Mouse (Mus musculus) kidney, postnatal 14 days (tissue): ENCODE data around the gene Zfp467.

Experiments used
- DNase-seq: peaks from one replicate; pipeline ENCODE4 v3.0.0; 2022; ENCODE audit warnings: mixed read lengths

Zfp467 gene

GRCm38 (mm10) chr6:48445181-48446101, at the start of gene Zfp467:
TSS of gene Zfp467 (minus strand) at chr6:48445825.
- peak; percentile 80 for DNase-seq

- peak; percentile 72 for DNase-seq
Measured at GRCm38 (mm10) chr6:48493136-48493730, 47.6 kb upstream of the Zfp467 start.

GRCm38 (mm10) chr6:48491361-48491760, 45.7 kb upstream of the Zfp467 start:
- no peak for DNase-seq

GRCm38 (mm10) chr6:48489741-48490140, 44.1 kb upstream of the Zfp467 start:
- no peak for DNase-seq

GRCm38 (mm10) chr6:48487747-48488725, 42.4 kb upstream of the Zfp467 start:
- peak; percentile 41 for DNase-seq

GRCm38 (mm10) chr6:48482501-48482900, 36.9 kb upstream of the Zfp467 start:
- DNase-seq, result no peak

GRCm38 (mm10) chr6:48478446-48478845, 32.8 kb upstream of the Zfp467 start:
- peak; percentile 34 for DNase-seq

GRCm38 (mm10) chr6:48470739-48471138, 25.1 kb upstream of the Zfp467 start:
- no peak for DNase-seq

- DNase-seq, result no peak
Measured at GRCm38 (mm10) chr6:48467490-48467889, 21.9 kb upstream of the Zfp467 start.

GRCm38 (mm10) chr6:48466715-48467114, 21.1 kb upstream of the Zfp467 start:
- DNase-seq, result no peak

GRCm38 (mm10) chr6:48464966-48465679, 19.5 kb upstream of the Zfp467 start:
- DNase-seq, result peak; percentile 24

GRCm38 (mm10) chr6:48452771-48453170, 7.1 kb upstream of the Zfp467 start:
- DNase-seq, result peak; percentile 65

- no peak for DNase-seq
Measured at GRCm38 (mm10) chr6:48452151-48452550, 6.5 kb upstream of the Zfp467 start.

GRCm38 (mm10) chr6:48448527-48448926, 2.9 kb upstream of the Zfp467 start:
- peak; percentile 40 for DNase-seq

GRCm38 (mm10) chr6:48447929-48448328, 2.3 kb upstream of the Zfp467 start, which contains the start of gene Sspo:
TSS of gene Sspo (plus strand) at chr6:48448229.
- DNase-seq, result no peak

GRCm38 (mm10) chr6:48446896-48447295, 1.3 kb upstream of the Zfp467 start:
- DNase-seq, result no peak

- DNase-seq, result peak; percentile 36
Measured at GRCm38 (mm10) chr6:48446256-48446655, 631 bp upstream of the Zfp467 start.

- peak; percentile 77 for DNase-seq
Measured at GRCm38 (mm10) chr6:48444310-48445180, 1.1 kb downstream of the Zfp467 start.

GRCm38 (mm10) chr6:48443592-48444309, 1.9 kb downstream of the Zfp467 start:
- DNase-seq, result peak; percentile 98

- DNase-seq, result peak; percentile 56
Measured at GRCm38 (mm10) chr6:48440306-48441014, 5.2 kb downstream of the Zfp467 start.
